ENCODE assay signal across 10 mouse cellular contexts in genomic region chr16:87307109-87307735, GRCm38 (mm10). TPM values are rescaled to one million over a fixed set of nuclear protein-coding genes. Genes with fewer than 3 reads are reported as not detected.
DNase-seq lines count a peak whose midpoint lies in the region; ATAC-seq and TF ChIP-seq lines count a peak whose summit lies in the region.
"Had no signal": no experiment of that assay in that cellular context is flagged by ENCODE, and none has a peak within 500 bp of the region (broad histone marks: within the 10 kb centered on the region; RNA-seq: fewer than 3 reads in every experiment).

No protein-coding gene starts in this region.

- peak overlapping the region; percentile 60 for H3K27ac ChIP-seq in intestine, postnatal 0 days (ENCODE audit: low read depth, low read length)
- no peak overlapping the region for H3K27ac ChIP-seq in forebrain, embryonic 12.5 days
- H3K27ac ChIP-seq: embryonic facial prominence, embryonic 13.5 days; hindbrain, postnatal 0 days; limb, embryonic 13.5 days had no signal

- H3K4me1 ChIP-seq in intestine, postnatal 0 days (replicated peaks; ENCODE audit: control insufficient read depth, insufficient read depth, low read length), result peaks cover 2% of the 10 kb centered on the region
- H3K4me1 ChIP-seq in forebrain, embryonic 12.5 days, result no peaks in the 10 kb centered on the region
- H3K4me1 ChIP-seq: limb, embryonic 13.5 days had no signal

- peak; percentile 22 for DNase-seq in right cerebral cortex, postnatal 25 days
- DNase-seq in right cerebral cortex, postnatal 10 days (ENCODE audit: low spot score in 2 of 2), result no peak
- DNase-seq in heart, adult 18-20 months, result peak; percentile 56 to 80
- peak; percentile 52 for DNase-seq in telencephalon, adult 2 months (ENCODE audit: low read depth, low spot score)

- peak; percentile 84 for ATAC-seq in intestine, postnatal 0 days
- no peak for ATAC-seq in forebrain, embryonic 12.5 days (ENCODE audit: low FRiP score)
- ATAC-seq in activated CD4-positive, CD25-positive, alpha-beta regulatory T cell, adult 4 months, result no peak
- ATAC-seq: hindbrain, postnatal 0 days had no signal

- H3K9me3 ChIP-seq in intestine, postnatal 0 days (ENCODE audit: control insufficient read depth), result no peaks in the 10 kb centered on the region
- H3K9me3 ChIP-seq in forebrain, embryonic 12.5 days, result no peaks in the 10 kb centered on the region
- H3K9me3 ChIP-seq: embryonic facial prominence, embryonic 13.5 days; limb, embryonic 13.5 days had no signal

- no peak for TF ChIP-seq CTCF in intestine, postnatal 0 days (IDR thresholded peaks at IDR 0.05; ENCODE audit: low read depth)

- no peak overlapping the region for H3K9ac ChIP-seq in intestine, postnatal 0 days (ENCODE audit: low read depth, low read length)
- H3K9ac ChIP-seq in forebrain, embryonic 12.5 days, result no peak overlapping the region
- H3K9ac ChIP-seq: embryonic facial prominence, embryonic 13.5 days; limb, embryonic 13.5 days had no signal

- peak overlapping the region; percentile 10; the same call in 1 of the 2 replicates for H3K4me2 ChIP-seq in intestine, postnatal 0 days (replicated peaks; ENCODE audit: low read depth)
- H3K4me2 ChIP-seq in forebrain, embryonic 12.5 days, result no peak overlapping the region
- H3K4me2 ChIP-seq: embryonic facial prominence, embryonic 13.5 days; limb, embryonic 13.5 days had no signal

- no peak overlapping the region for H3K4me3 ChIP-seq in intestine, postnatal 0 days (ENCODE audit: low read depth, low read length)
- no peak overlapping the region for H3K4me3 ChIP-seq in forebrain, embryonic 12.5 days (replicated peaks)
- H3K4me3 ChIP-seq: embryonic facial prominence, embryonic 13.5 days; limb, embryonic 13.5 days had no signal

- 28% methylated on average over 10 of the region's 10 CpGs for WGBS in intestine, postnatal 0 days
- 86% methylated on average over 10 of the region's 10 CpGs for WGBS in forebrain, embryonic 12.5 days

- H3K27me3 ChIP-seq in intestine, postnatal 0 days (replicated peaks; ENCODE audit: control insufficient read depth, insufficient read depth, low read length), result no peaks in the 10 kb centered on the region
- no peaks in the 10 kb centered on the region for H3K27me3 ChIP-seq in forebrain, embryonic 12.5 days
- H3K27me3 ChIP-seq: embryonic facial prominence, embryonic 13.5 days; limb, embryonic 13.5 days had no signal

- H3K36me3 ChIP-seq in intestine, postnatal 0 days (ENCODE audit: control insufficient read depth, insufficient read depth), result no peaks in the 10 kb centered on the region
- H3K36me3 ChIP-seq in forebrain, embryonic 12.5 days (replicated peaks), result no peaks in the 10 kb centered on the region
- H3K36me3 ChIP-seq: embryonic facial prominence, embryonic 13.5 days; limb, embryonic 13.5 days had no signal

RNA-seq across cellular contexts. Expression of gene N6amt1, which starts 46.8 kb away (rescaled TPM):
- total RNA-seq in heart, adult 18-20 months (2021), result 10 to 100 TPM; 18.6 to 22.4 TPM
- 16.8 and 18.5 TPM in 2 replicates for polyA plus RNA-seq in intestine, postnatal 0 days (2015; fragmentation: Nextera tagmentation; extraction: Ambion mirVana)
- 16.2 and 16.5 TPM in 2 replicates for polyA plus RNA-seq in forebrain, embryonic 12.5 days (2016; fragmentation: Nextera tagmentation; extraction: Ambion mirVana)
- polyA plus RNA-seq in activated CD4-positive, CD25-positive, alpha-beta regulatory T cell, adult 4 months (2017; shearing (Covaris generic)), result 10 to 100 TPM; 18.8 to 20.4 TPM

Comparison
In these comparisons a context has a peak if more than half of its experiments do, and no peak if none do; other contexts are left out.
1. DNase-seq: peak in right cerebral cortex, postnatal 25 days (single experiment), heart, adult 18-20 months (2 of 2) and telencephalon, adult 2 months (single experiment); none in right cerebral cortex, postnatal 10 days (0 of 2).